In genomic region chr7:74340419-74340954, GRCm38 (mm10) we compare ENCODE assay signal across 20 mouse cellular contexts.
DNase-seq lines count a peak whose midpoint lies in the region; ATAC-seq lines count a peak whose summit lies in the region.
"Had no signal": no experiment of that assay in that cellular context is flagged by ENCODE, and none has a peak within 500 bp of the region (broad histone marks: within the 10 kb centered on the region; RNA-seq: fewer than 3 reads in every experiment).

No protein-coding gene starts in this region.

- no peak overlapping the region for H3K9ac ChIP-seq in midbrain, embryonic 13.5 days (replicated peaks)
- H3K9ac ChIP-seq in midbrain, embryonic 11.5 days (ENCODE audit: low read length) = no peak overlapping the region
- H3K9ac ChIP-seq in neural tube, embryonic 15.5 days (replicated peaks) = no peak overlapping the region
- no peak overlapping the region for H3K9ac ChIP-seq in hindbrain, embryonic 13.5 days
- H3K9ac ChIP-seq: embryonic facial prominence, embryonic 13.5 days; forebrain, embryonic 13.5 days; hindbrain, embryonic 15.5 days; liver, postnatal 0 days had no signal

- ATAC-seq in midbrain, embryonic 13.5 days = no peak
- no peak for ATAC-seq in midbrain, embryonic 11.5 days (ENCODE audit: low FRiP score)
- peak; percentile 32; the same call in 1 of the 2 replicates for ATAC-seq in neutrophil, adult 5-6 weeks (ENCODE audit: extremely low read depth, insufficient number of reproducible peaks, low FRiP score, poor library complexity, severe bottlenecking)
- no peak for ATAC-seq in neural tube, embryonic 15.5 days (ENCODE audit: low FRiP score)
- ATAC-seq in hindbrain, embryonic 13.5 days (ENCODE audit: low FRiP score) = no peak
- ATAC-seq: forebrain, embryonic 13.5 days; liver, postnatal 0 days had no signal

- 0 out of 2 replicates have a peak overlapping the region, but pooled peaks have one; percentile 7 for H3K27ac ChIP-seq in midbrain, embryonic 13.5 days
- no peak overlapping the region for H3K27ac ChIP-seq in midbrain, embryonic 11.5 days (ENCODE audit: low read depth, low read length)
- no peak overlapping the region for H3K27ac ChIP-seq in neural tube, embryonic 15.5 days (replicated peaks)
- no peak overlapping the region for H3K27ac ChIP-seq in hindbrain, embryonic 13.5 days
- H3K27ac ChIP-seq: embryonic facial prominence, embryonic 13.5 days; forebrain, embryonic 13.5 days; hindbrain, embryonic 15.5 days; kidney, postnatal 0 days had no signal

- peaks cover 10% of the 10 kb centered on the region for H3K4me1 ChIP-seq in midbrain, embryonic 13.5 days (replicated peaks)
- H3K4me1 ChIP-seq in midbrain, embryonic 11.5 days (ENCODE audit: control insufficient read depth, insufficient read depth, low read length) = no peaks in the 10 kb centered on the region
- H3K4me1 ChIP-seq in neural tube, embryonic 15.5 days = no peaks in the 10 kb centered on the region
- peaks cover 9% of the 10 kb centered on the region; the same call in 1 of the 2 replicates for H3K4me1 ChIP-seq in hindbrain, embryonic 13.5 days (replicated peaks)
- H3K4me1 ChIP-seq: forebrain, embryonic 13.5 days had no signal

- H3K9me3 ChIP-seq in midbrain, embryonic 13.5 days = no peaks in the 10 kb centered on the region
- H3K9me3 ChIP-seq in midbrain, embryonic 11.5 days (ENCODE audit: control insufficient read depth, low read length) = no peaks in the 10 kb centered on the region
- no peaks in the 10 kb centered on the region for H3K9me3 ChIP-seq in neural tube, embryonic 15.5 days (replicated peaks)
- no peaks in the 10 kb centered on the region for H3K9me3 ChIP-seq in hindbrain, embryonic 13.5 days
- H3K9me3 ChIP-seq: embryonic facial prominence, embryonic 13.5 days; forebrain, embryonic 13.5 days; hindbrain, embryonic 15.5 days had no signal

- H3K27me3 ChIP-seq in midbrain, embryonic 13.5 days = no peaks in the 10 kb centered on the region
- no peaks in the 10 kb centered on the region for H3K27me3 ChIP-seq in midbrain, embryonic 11.5 days (ENCODE audit: control insufficient read depth, insufficient read depth, low read length)
- H3K27me3 ChIP-seq in neural tube, embryonic 15.5 days (replicated peaks) = no peaks in the 10 kb centered on the region
- H3K27me3 ChIP-seq in hindbrain, embryonic 13.5 days = no peaks in the 10 kb centered on the region
- H3K27me3 ChIP-seq: embryonic facial prominence, embryonic 13.5 days; forebrain, embryonic 13.5 days; hindbrain, embryonic 15.5 days had no signal

- H3K4me3 ChIP-seq in midbrain, embryonic 13.5 days (replicated peaks) = no peak overlapping the region
- no peak overlapping the region for H3K4me3 ChIP-seq in midbrain, embryonic 11.5 days (ENCODE audit: low read depth, low read length)
- no peak overlapping the region for H3K4me3 ChIP-seq in neural tube, embryonic 15.5 days (replicated peaks)
- H3K4me3 ChIP-seq in hindbrain, embryonic 13.5 days = no peak overlapping the region
- H3K4me3 ChIP-seq: embryonic facial prominence, embryonic 13.5 days; erythroblast, embryonic 14.5 days; forebrain, embryonic 13.5 days; hindbrain, embryonic 15.5 days had no signal

- DNase-seq in midbrain, embryonic 11.5 days (ENCODE audit: low spot score, missing footprints) = no peak
- peak; percentile 35 for DNase-seq in induced T-regulatory cell, adult 2 months (ENCODE audit: low read depth)
- peak; percentile 49 for DNase-seq in thymus, postnatal 4 days
- DNase-seq in right cerebral cortex, adult 2 months (ENCODE audit: low spot score in 2 of 2) = no peak
- DNase-seq: cerebellum, adult 11-12 months; cerebellum, postnatal 14 days; gastrocnemius, postnatal 36 days; kidney, adult 2 months; liver, postnatal 0 days; right cerebral cortex, postnatal 14 days; spleen, adult 18-20 months had no signal

- H3K36me3 ChIP-seq in midbrain, embryonic 13.5 days = no peaks in the 10 kb centered on the region
- H3K36me3 ChIP-seq in midbrain, embryonic 11.5 days (ENCODE audit: control insufficient read depth, insufficient read depth, low read length) = no peaks in the 10 kb centered on the region
- no peaks in the 10 kb centered on the region for H3K36me3 ChIP-seq in neural tube, embryonic 15.5 days
- H3K36me3 ChIP-seq in hindbrain, embryonic 13.5 days = no peaks in the 10 kb centered on the region
- H3K36me3 ChIP-seq: embryonic facial prominence, embryonic 13.5 days; hindbrain, embryonic 15.5 days had no signal

- WGBS in midbrain, embryonic 13.5 days = 92% methylated on average over 8 of the region's 8 CpGs
- WGBS in midbrain, embryonic 11.5 days = 89% methylated on average over 8 of the region's 8 CpGs
- WGBS in neural tube, embryonic 15.5 days = 90% methylated on average over 8 of the region's 8 CpGs
- 90% methylated on average over 8 of the region's 8 CpGs for WGBS in hindbrain, embryonic 13.5 days

- no peak overlapping the region for H3K4me2 ChIP-seq in midbrain, embryonic 13.5 days (replicated peaks)
- no peak overlapping the region for H3K4me2 ChIP-seq in midbrain, embryonic 11.5 days
- no peak overlapping the region for H3K4me2 ChIP-seq in neural tube, embryonic 15.5 days
- H3K4me2 ChIP-seq in hindbrain, embryonic 13.5 days = no peak overlapping the region
- H3K4me2 ChIP-seq: embryonic facial prominence, embryonic 13.5 days; forebrain, embryonic 13.5 days; hindbrain, embryonic 15.5 days had no signal

Comparison
In these comparisons a context has a peak if more than half of its experiments do, and no peak if none do; other contexts are left out.
1. DNase-seq: peak in induced T-regulatory cell, adult 2 months (single experiment) and thymus, postnatal 4 days (single experiment); none in midbrain, embryonic 11.5 days (single experiment) and right cerebral cortex, adult 2 months (0 of 2).